Mouse (Mus musculus) CH12.LX (cell line): ENCODE results near the gene Cpne8. TPM values are rescaled to one million over a fixed set of nuclear protein-coding genes. Genes with fewer than 3 reads are reported as not detected.

ENCODE experiments used
- DNase-seq: peaks from one replicate; pipeline ENCODE4 v3.0.0-alpha.2; 2013; ENCODE audit errors: extremely low read depth
- H3K27ac ChIP-seq: 2 replicates; pipeline ENCODE4 v1.5.1; 2012; ENCODE audit warnings: low read depth, mild to moderate bottlenecking, control low read depth, moderate library complexity; ENCODE audit not compliant: insufficient read depth
- H3K27me3 ChIP-seq: replicated peaks from 2 replicates; pipeline ENCODE3; 2012; ENCODE audit warnings: inconsistent platforms
- H3K36me3 ChIP-seq, 2 experiments: replicated peaks in 1 of 2; 2 replicates each; pipeline versions ENCODE3 to v1.6.1; 2012; ENCODE audit warnings: inconsistent platforms in 1 of 2, low read length in 1 of 2, mild to moderate bottlenecking in 1 of 2, mixed read lengths in 1 of 2, moderate library complexity in 1 of 2; ENCODE audit not compliant: control insufficient read depth in 1 of 2, insufficient read depth in 1 of 2
- H3K4me1 ChIP-seq, 2 experiments: 2 replicates each; pipeline ENCODE4 v1.6.1; 2012; ENCODE audit warnings: inconsistent platforms in 1 of 2, moderate library complexity in 1 of 2; ENCODE audit not compliant: insufficient read depth in 2 of 2, control insufficient read depth in 1 of 2
- H3K4me2 ChIP-seq: 2 replicates; pipeline ENCODE4 v1.6.1; 2012; ENCODE audit warnings: low read depth, mild to moderate bottlenecking, control low read depth; ENCODE audit not compliant: poor library complexity, insufficient read depth, severe bottlenecking
- H3K4me3 ChIP-seq, 3 experiments: fragments of 150-350 bp in 1 of 3; sonication (generic) in 1 of 3; replicated peaks in 1 of 3; 2 replicates each; pipeline versions ENCODE3 to v1.5.1; 2011 to 2012; ENCODE audit warnings: low read depth in 2 of 3, low read length in 2 of 3, mild to moderate bottlenecking in 2 of 3, moderate library complexity in 2 of 3, control low read depth in 1 of 3, improper control_type of control experiment in 1 of 3, inconsistent platforms in 1 of 3, mixed read lengths in 1 of 3; ENCODE audit not compliant: poor library complexity in 1 of 3
- H3K79me2 ChIP-seq: replicated peaks from 2 replicates; pipeline ENCODE4 v1.6.1; 2012; ENCODE audit warnings: mild to moderate bottlenecking, moderate library complexity; ENCODE audit not compliant: control insufficient read depth, poor library complexity, insufficient read depth, severe bottlenecking; ENCODE audit errors: extremely low read depth
- H3K9ac ChIP-seq: 2 replicates; pipeline ENCODE4 v1.6.1; 2012; ENCODE audit warnings: low read depth, mild to moderate bottlenecking, control low read depth, moderate library complexity; ENCODE audit not compliant: insufficient read depth
- H3K9me3 ChIP-seq: replicated peaks from 2 replicates; pipeline ENCODE3; 2012; ENCODE audit warnings: low read length, inconsistent platforms, mixed read lengths
- BHLHE40 ChIP-seq: IDR thresholded peaks from 2 replicates; pipeline ENCODE4 v1.6.1; 2011; ENCODE audit warnings: mild to moderate bottlenecking, low read depth, low read length, improper control_type of control experiment
- CHD1 ChIP-seq: IDR thresholded peaks from 2 replicates; pipeline ENCODE4 v1.6.1; 2012; ENCODE audit warnings: low read depth, low read length, improper control_type of control experiment, inconsistent platforms
- CHD2 ChIP-seq: IDR thresholded peaks from 2 replicates; pipeline ENCODE4 v1.6.1; 2011; ENCODE audit warnings: low read length, improper control_type of control experiment
- ELF1 ChIP-seq: IDR thresholded peaks from 2 replicates; pipeline ENCODE4 v1.6.1; 2014; ENCODE audit warnings: low read depth, mild to moderate bottlenecking, inconsistent platforms, low read length, improper control_type of control experiment
- EP300 ChIP-seq: IDR thresholded peaks from 2 replicates; pipeline ENCODE4 v1.6.1; 2011; ENCODE audit warnings: low read length, improper control_type of control experiment
- ETS1 ChIP-seq: conservative IDR thresholded peaks from 2 replicates; pipeline ENCODE4 v1.6.1; 2012; ENCODE audit warnings: low read depth, mild to moderate bottlenecking, inconsistent platforms, low read length, improper control_type of control experiment, moderate library complexity
- GABPA ChIP-seq: IDR thresholded peaks from 2 replicates; pipeline ENCODE4 v1.6.1; 2012; ENCODE audit warnings: low read depth, low read length, improper control_type of control experiment, inconsistent platforms; ENCODE audit not compliant: insufficient replicate concordance
- HCFC1 ChIP-seq: IDR thresholded peaks from 2 replicates; pipeline ENCODE4 v1.6.1; 2012; ENCODE audit warnings: low read depth, mild to moderate bottlenecking, inconsistent platforms, low read length, improper control_type of control experiment
- JUN ChIP-seq: IDR thresholded peaks from 2 replicates; pipeline ENCODE4 v1.6.1; 2011; ENCODE audit warnings: low read depth, mild to moderate bottlenecking, low read length, improper control_type of control experiment, moderate library complexity; ENCODE audit not compliant: insufficient read depth
- MAX ChIP-seq: IDR thresholded peaks from 2 replicates; pipeline ENCODE4 v1.6.1; 2011; ENCODE audit warnings: low read length, improper control_type of control experiment
- MXI1 ChIP-seq: IDR thresholded peaks from 2 replicates; pipeline ENCODE4 v1.6.1; 2011; ENCODE audit warnings: mild to moderate bottlenecking, low read depth, low read length, improper control_type of control experiment
- MYC ChIP-seq: IDR thresholded peaks from 2 replicates; pipeline ENCODE4 v1.6.1; 2011; ENCODE audit warnings: low read depth, mild to moderate bottlenecking, improper control_type of control experiment, low read length
- NRF1 ChIP-seq: IDR thresholded peaks from 2 replicates; pipeline ENCODE4 v1.6.1; 2014; ENCODE audit warnings: low read depth, mild to moderate bottlenecking, inconsistent platforms, low read length, improper control_type of control experiment, moderate library complexity
- PAX5 ChIP-seq: IDR thresholded peaks from 2 replicates; pipeline ENCODE4 v1.6.1; 2012; ENCODE audit warnings: low read length, inconsistent platforms, mixed read lengths
- POLR2A ChIP-seq: IDR thresholded peaks from 2 replicates; pipeline ENCODE4 v1.6.1; 2011; ENCODE audit warnings: low read depth, mild to moderate bottlenecking, improper control_type of control experiment, low read length
- SIN3A ChIP-seq: IDR thresholded peaks from 2 replicates; pipeline ENCODE4 v1.6.1; 2012; ENCODE audit warnings: low read length, improper control_type of control experiment, inconsistent platforms
- SMC3 ChIP-seq: IDR thresholded peaks from 2 replicates; pipeline ENCODE4 v1.6.1; 2011; ENCODE audit warnings: low read depth, low read length, improper control_type of control experiment
- UBTF ChIP-seq: IDR thresholded peaks from 2 replicates; pipeline ENCODE4 v1.6.1; 2012; ENCODE audit warnings: low read depth, mild to moderate bottlenecking, inconsistent platforms, low read length, improper control_type of control experiment, moderate library complexity
- USF1 ChIP-seq: IDR thresholded peaks from 2 replicates; pipeline ENCODE4 v1.6.1; 2014; ENCODE audit warnings: low read depth, mild to moderate bottlenecking, inconsistent platforms, low read length, improper control_type of control experiment
- USF2 ChIP-seq: conservative IDR thresholded peaks from 2 replicates; pipeline ENCODE4 v1.6.1; 2011; ENCODE audit warnings: low read depth, low read length, improper control_type of control experiment
- ZC3H11A ChIP-seq: IDR thresholded peaks from 2 replicates; pipeline ENCODE4 v1.6.1; 2012; ENCODE audit warnings: low read depth, mild to moderate bottlenecking, inconsistent platforms, low read length, improper control_type of control experiment
- ZKSCAN1 ChIP-seq: IDR thresholded peaks from 2 replicates; pipeline ENCODE4 v1.6.1; 2012; ENCODE audit warnings: low read depth, inconsistent platforms, low read length, improper control_type of control experiment, borderline replicate concordance
- ZMIZ1 ChIP-seq: IDR thresholded peaks from 2 replicates; pipeline ENCODE4 v1.6.1; 2012; ENCODE audit warnings: low read depth, mild to moderate bottlenecking, inconsistent platforms, low read length, improper control_type of control experiment
- ZNF384 ChIP-seq: IDR thresholded peaks from 2 replicates; pipeline ENCODE4 v1.6.1; 2012; ENCODE audit warnings: low read depth, low read length, improper control_type of control experiment, inconsistent platforms
- dilution Hi-C: fragments of 300-500 bp; cut with MboI; formaldehyde crosslinking; loops from 2 replicates; pipeline ENCODE4 v1.14.3; 2020; ENCODE audit warnings: low sequenced_read_pairs; ENCODE audit not compliant: extremely low pct_unique_long_range_greater_than_20kb, extremely low pct_ligation_motif_present
- in situ Hi-C: fragments of 300-500 bp; cut with MboI; formaldehyde crosslinking; loops from 3 replicates; pipeline ENCODE4 v1.14.3; 2019; ENCODE audit warnings: low sequenced_read_pairs, low pct_ligation_motif_present, low pct_unique_long_range_greater_than_20kb, mixed read lengths
- polyA plus RNA-seq: library from polyadenylated mRNA; unstranded; fragments of >175 nt; gene quantifications from 2 replicates; pipeline ENCODE4 v1.2.1, GENCODE M21; 2012; ENCODE audit warnings: low read depth; ENCODE audit not compliant: insufficient read length
- total RNA-seq, 2 experiments: library from RNA; depleted of rRNA; stranded (reverse); fragments of 300-350 nt in 1 of 2; fragments of >200 nt in 1 of 2; gene quantifications; 2 replicates each; pipeline ENCODE4 v1.2.3; 2012 to 2014

Gene Cpne8
- total and polyA plus RNA-seq, 3 experiments, result 0.66 to 7.1 (median 1.2) TPM

- H3K27ac ChIP-seq, result no peak overlapping the region
- H3K9me3 ChIP-seq, result peaks cover 59% of the 10 kb centered on the region
- H3K79me2 ChIP-seq, result no peaks in the 10 kb centered on the region
- H3K9ac ChIP-seq, result no peak overlapping the region
- dilution Hi-C loops (no loop called here), in situ Hi-C loops (no loop called here)
- no peaks in the 10 kb centered on the region for H3K36me3 ChIP-seq
- H3K27me3 ChIP-seq, result no peaks in the 10 kb centered on the region
- H3K4me3 ChIP-seq, result no peak overlapping the region
- no peak for DNase-seq
- no peaks in the 10 kb centered on the region for H3K4me1 ChIP-seq
- no peak overlapping the region for H3K4me2 ChIP-seq
- no peak for TF ChIP-seq ZNF384
- TF ChIP-seq NRF1, result no peak
- no peak for TF ChIP-seq USF2
- TF ChIP-seq USF1, result no peak
- no peak for TF ChIP-seq POLR2A
- no peak for TF ChIP-seq ZKSCAN1
- TF ChIP-seq UBTF, result no peak
- TF ChIP-seq ELF1, result no peak
- TF ChIP-seq BHLHE40, result no peak
- no peak for TF ChIP-seq CHD1
- TF ChIP-seq MAX, result no peak
- TF ChIP-seq HCFC1, result no peak
- TF ChIP-seq MXI1, result no peak
- no peak for TF ChIP-seq MYC
- TF ChIP-seq ETS1, result no peak
- TF ChIP-seq SMC3, result no peak
- TF ChIP-seq, all 38 proteins: peak for 0
Observed at GRCm38 (mm10) chr15:90589587-90589986, 89.6 kb downstream of the Cpne8 start.

DNA sequence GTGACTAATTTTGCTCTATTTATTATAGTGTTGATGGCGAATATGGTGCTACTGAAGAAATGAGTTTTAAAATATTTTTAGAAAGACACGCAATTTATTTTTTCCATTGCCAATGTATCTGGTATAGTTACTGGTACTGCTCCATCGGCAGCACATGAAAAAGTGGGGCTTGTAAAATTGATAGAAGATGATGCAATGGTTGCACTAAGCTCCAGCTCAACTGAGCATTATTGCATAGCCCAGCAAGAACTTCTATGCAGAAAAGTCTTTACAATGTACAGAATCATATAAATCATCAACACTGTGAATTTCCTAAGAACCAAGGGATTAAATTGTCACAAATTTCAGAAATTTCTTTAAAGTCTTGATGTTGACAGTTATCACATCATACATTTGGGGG lies 101.8 kb downstream of the Cpne8 start:
- Histone ChIP-seq H3K4me1 (no peaks in the 10 kb centered on the region), H3K9me3 (peaks cover 28% of the 10 kb centered on the region), H3K4me2 (no peak overlapping the region), H3K36me3 (no peaks in the 10 kb centered on the region), H3K27me3 (no peaks in the 10 kb centered on the region), H3K9ac (no peak overlapping the region), H3K79me2 (no peaks in the 10 kb centered on the region), H3K4me3 (no peak overlapping the region), H3K27ac (no peak overlapping the region)
- in situ Hi-C loops, result no loop called here
- no peak for TF ChIP-seq GABPA
- no peak for TF ChIP-seq USF2
- TF ChIP-seq CHD2, result no peak
- TF ChIP-seq BHLHE40, result no peak
- TF ChIP-seq USF1, result no peak
- TF ChIP-seq PAX5, result no peak
- no peak for TF ChIP-seq ZMIZ1
- no peak for TF ChIP-seq POLR2A
- TF ChIP-seq JUN, result no peak
- no peak for TF ChIP-seq ZNF384
- TF ChIP-seq MXI1, result no peak
- no peak for TF ChIP-seq ZC3H11A
- TF ChIP-seq EP300, result no peak
- TF ChIP-seq ELF1, result no peak
- TF ChIP-seq ETS1, result no peak
- TF ChIP-seq SIN3A, result no peak
- TF ChIP-seq NRF1, result no peak
- TF ChIP-seq SMC3, result no peak
- no peak for DNase-seq
- dilution Hi-C loops, result no loop called here
